Mouse (Mus musculus) layer of hippocampus, adult 2 months (tissue): ENCODE results near the gene Sav1. TPM values are rescaled to one million over a fixed set of nuclear protein-coding genes. Genes with fewer than 3 reads are reported as not detected.
A peak's percentile ranks its signal among the peaks of the same experiment; 100 is the strongest.

Experiments
- DNase-seq, 2 experiments: peaks; one replicate each; pipeline ENCODE4 v3.0.0; 2022; ENCODE audit warnings: low spot score in 2 of 2
- H3K27ac ChIP-seq: fragments of 200-600 bp; 2 replicates; pipeline ENCODE4 v1.8.1; 2022
- H3K4me3 ChIP-seq: fragments of 200-600 bp; 2 replicates; pipeline ENCODE4 v1.8.1; 2022; ENCODE audit warnings: mild to moderate bottlenecking
- CTCF ChIP-seq: fragments of 200-600 bp; conservative IDR thresholded peaks from 2 replicates; pipeline ENCODE4 v1.8.1; 2022; ENCODE audit warnings: antibody characterized with exemption, mild to moderate bottlenecking, moderate library complexity
- total RNA-seq, 2 experiments: library from RNA; stranded (reverse); gene quantifications; 2 replicates each; pipeline ENCODE4 v1.2.3; 2021

The Sav1 gene
- total RNA-seq, 2 experiments from 2014 or later: 16.7 to 18.2 TPM

- no peak overlapping the region for H3K27ac ChIP-seq
- no peak overlapping the region for H3K4me3 ChIP-seq
- peak; percentile 67 for TF ChIP-seq CTCF
- DNase-seq: no peak
These were observed 47.5 kb downstream of the Sav1 start for GRCm38 (mm10) chr12:69939291-69939690.

DNA sequence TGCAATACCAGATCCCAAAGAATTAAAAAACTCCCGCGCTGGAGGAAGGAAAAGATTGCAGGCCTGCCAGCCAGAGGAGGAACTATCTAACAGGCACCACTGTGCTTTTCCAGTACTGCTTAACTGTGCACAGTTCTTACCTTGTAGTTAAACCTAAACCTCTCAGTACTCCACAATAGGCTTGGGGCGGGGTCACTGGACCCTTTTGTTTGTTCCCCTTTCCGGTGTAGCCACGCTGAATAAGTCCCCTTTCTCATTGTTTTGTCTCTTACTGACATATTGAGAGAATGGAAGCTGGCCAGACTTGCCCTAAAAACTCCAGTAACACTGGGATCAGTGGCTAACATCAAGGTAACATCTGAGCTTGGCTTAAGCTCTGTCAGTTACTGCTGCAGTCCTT lies 49.1 kb downstream of the Sav1 start:
- Histone ChIP-seq H3K27ac (no peak overlapping the region), H3K4me3 (no peak overlapping the region)
- no peak for TF ChIP-seq CTCF
- DNase-seq: no peak

GRCm38 (mm10) chr12:69926716-69927115 lies 60.1 kb downstream of the Sav1 start:
- TF ChIP-seq CTCF: no peak
- H3K4me3 ChIP-seq: no peak overlapping the region
- no peak for DNase-seq
- H3K27ac ChIP-seq: no peak overlapping the region

DNA sequence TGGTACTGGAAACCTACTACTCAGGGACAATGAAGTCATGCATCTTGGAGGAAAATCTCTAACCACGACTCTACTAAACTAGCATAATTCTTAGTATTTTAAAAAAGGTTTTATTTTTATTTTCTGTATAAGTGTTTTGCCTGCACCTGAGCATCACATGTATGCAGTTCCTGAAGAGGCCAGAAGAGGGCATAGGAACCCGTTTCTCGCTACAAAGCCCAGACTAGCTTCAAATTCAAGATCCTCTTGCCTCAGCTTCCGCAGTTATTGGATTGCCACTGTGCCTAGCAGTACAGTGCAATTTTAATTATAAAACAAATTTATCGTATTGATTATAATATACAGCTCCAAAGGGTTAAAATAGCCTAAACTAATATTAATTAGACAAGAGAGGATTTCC lies 62.8 kb downstream of the Sav1 start:
- DNase-seq: peak in 1 of 2 experiments; percentile 35
- no peak overlapping the region for H3K4me3 ChIP-seq
- TF ChIP-seq CTCF: peak; percentile 80
- H3K27ac ChIP-seq: no peak overlapping the region

- no peak overlapping the region for H3K27ac ChIP-seq
- no peak overlapping the region for H3K4me3 ChIP-seq
- TF ChIP-seq CTCF: no peak
- no peak for DNase-seq
These were observed 63.2 kb downstream of the Sav1 start for GRCm38 (mm10) chr12:69923603-69924002.

GRCm38 (mm10) chr12:69923128-69923527 lies 63.7 kb downstream of the Sav1 start:
- TF ChIP-seq CTCF: peak; percentile 54
- no peak for DNase-seq
- Histone ChIP-seq H3K27ac (no peak overlapping the region), H3K4me3 (no peak overlapping the region)

DNA sequence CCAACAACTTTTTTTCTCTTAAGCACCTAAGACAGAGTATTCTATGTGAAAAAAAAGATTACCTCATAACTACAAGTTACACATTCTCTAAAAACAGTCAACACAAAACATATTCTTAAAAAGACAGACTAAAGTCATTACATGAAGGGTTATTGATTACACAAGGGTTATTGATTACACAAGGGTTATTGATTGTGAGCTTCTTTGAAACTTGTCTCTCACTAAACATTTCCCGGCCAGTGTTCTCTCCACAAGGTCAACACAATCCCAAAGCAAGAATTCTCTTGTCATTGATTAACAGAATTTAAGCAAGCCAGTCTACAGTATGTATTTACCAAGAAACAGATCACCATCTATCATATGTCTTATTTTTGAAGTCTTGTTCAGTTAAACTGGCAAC lies 64.7 kb downstream of the Sav1 start:
- Histone ChIP-seq H3K4me3 (no peak overlapping the region), H3K27ac (no peak overlapping the region)
- TF ChIP-seq CTCF: no peak
- no peak for DNase-seq

GRCm38 (mm10) chr12:69917870-69918269 lies 68.9 kb downstream of the Sav1 start:
- Histone ChIP-seq H3K4me3 (no peak overlapping the region), H3K27ac (no peak overlapping the region)
- no peak for DNase-seq
- TF ChIP-seq CTCF: no peak

Other genes with a start within 250 kb of the Sav1 start
- gene Cdkl1, start 195.7 kb downstream of the Sav1 start, total RNA-seq: 10 to 100 TPM; 21.5 to 27.4 TPM
- 100 to 1,000 TPM; 195 TPM for gene Atl1, start 94.4 kb downstream of the Sav1 start, total RNA-seq
- gene Map4k5, start 93.8 kb downstream of the Sav1 start, total RNA-seq: 10 to 100 TPM; 44.2 to 47.7 TPM
- 10 to 100 TPM; 61.9 to 79.5 TPM for gene Nin, start 126.7 kb upstream of the Sav1 start, total RNA-seq
- gene Abhd12b, start 167.1 kb upstream of the Sav1 start, total RNA-seq: not detected
- gene Pygl, start 244.5 kb upstream of the Sav1 start, total RNA-seq: 1 to 10 TPM; 4.2 to 4.5 TPM